Mouse (Mus musculus): Measurements from ENCODE around the gene Acss1. TPM values are rescaled to one million over a fixed set of nuclear protein-coding genes. Genes with fewer than 3 reads are reported as not detected.

The Acss1 gene
- polyA plus RNA-seq, 1 experiment = 151 TPM

GRCm38 (mm10) chr2:150637702-150638369, 30.5 kb downstream of the Acss1 start:
- WGBS = 79% methylated on average over 6 of the region's 6 CpGs
- no peak for TF ChIP-seq POLR2A (IDR thresholded peaks at IDR 0.05; ENCODE audit: low read depth, low read length)
- no peak for TF ChIP-seq CTCF (IDR thresholded peaks at IDR 0.05; ENCODE audit: extremely low read depth, insufficient read length, insufficient replicate concordance, low read depth, low read length)
- no peak overlapping the region for H3K27ac ChIP-seq (ENCODE audit: insufficient read depth, low read depth, low read length)
- H3K4me1 ChIP-seq (ENCODE audit: control insufficient read depth, insufficient read depth, insufficient read length, low read length) = no peaks in the 10 kb centered on the region; the same call in 1 of the 2 replicates
- no peaks in the 10 kb centered on the region for H3K27me3 ChIP-seq (ENCODE audit: control insufficient read depth, insufficient read depth, low read length)
- no peak overlapping the region for H3K4me3 ChIP-seq (ENCODE audit: low read depth, low read length)
- H3K36me3 ChIP-seq (ENCODE audit: control insufficient read depth, insufficient read depth, low read length) = peaks cover 20% of the 10 kb centered on the region

- 61% methylated on average over 3 of the region's 3 CpGs for WGBS
- TF ChIP-seq POLR2A (IDR thresholded peaks at IDR 0.05; ENCODE audit: low read depth, low read length) (no peak), CTCF (IDR thresholded peaks at IDR 0.05; ENCODE audit: extremely low read depth, insufficient read length, insufficient replicate concordance, low read depth, low read length) (no peak)
- Histone ChIP-seq H3K27ac (ENCODE audit: insufficient read depth, low read depth, low read length) (no peak overlapping the region), H3K36me3 (ENCODE audit: control insufficient read depth, insufficient read depth, low read length) (peaks cover 25% of the 10 kb centered on the region), H3K27me3 (ENCODE audit: control insufficient read depth, insufficient read depth, low read length) (no peaks in the 10 kb centered on the region), H3K4me3 (ENCODE audit: low read depth, low read length) (no peak overlapping the region), H3K4me1 (ENCODE audit: control insufficient read depth, insufficient read depth, insufficient read length, low read length) (no peaks in the 10 kb centered on the region; the same call in 1 of the 2 replicates)
Measured at GRCm38 (mm10) chr2:150635877-150636446, 32.3 kb downstream of the Acss1 start.

DNA sequence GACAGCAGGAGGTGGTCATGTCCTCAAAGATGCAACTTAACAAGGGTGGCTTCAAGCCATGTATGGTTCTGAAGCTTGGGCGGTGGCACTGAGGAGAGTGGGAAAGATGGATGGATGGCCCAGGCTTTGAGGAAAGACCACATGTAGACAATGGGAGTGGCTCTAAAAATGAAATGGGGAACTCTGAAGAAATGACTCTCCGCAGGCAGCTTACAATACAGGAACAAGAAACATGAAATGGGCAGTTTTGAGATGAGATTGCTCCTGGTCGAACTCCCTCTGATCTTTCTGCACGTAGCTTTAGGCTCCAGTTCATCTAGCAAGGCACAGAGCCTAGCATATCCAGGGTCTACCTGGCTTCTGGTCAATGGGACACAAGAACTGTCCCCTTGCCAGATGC, 39.0 kb downstream of the Acss1 start:
- peaks cover 36% of the 10 kb centered on the region for H3K36me3 ChIP-seq (ENCODE audit: control insufficient read depth, insufficient read depth, low read length)
- H3K4me1 ChIP-seq (ENCODE audit: control insufficient read depth, insufficient read depth, insufficient read length, low read length) = no peaks in the 10 kb centered on the region
- WGBS = 83% methylated on average over 4 of the region's 4 CpGs
- no peak overlapping the region for H3K27ac ChIP-seq (ENCODE audit: insufficient read depth, low read depth, low read length)
- TF ChIP-seq POLR2A (IDR thresholded peaks at IDR 0.05; ENCODE audit: low read depth, low read length) (no peak), CTCF (IDR thresholded peaks at IDR 0.05; ENCODE audit: extremely low read depth, insufficient read length, insufficient replicate concordance, low read depth, low read length) (no peak)
- no peak overlapping the region for H3K4me3 ChIP-seq (ENCODE audit: low read depth, low read length)
- no peaks in the 10 kb centered on the region for H3K27me3 ChIP-seq (ENCODE audit: control insufficient read depth, insufficient read depth, low read length)

DNA sequence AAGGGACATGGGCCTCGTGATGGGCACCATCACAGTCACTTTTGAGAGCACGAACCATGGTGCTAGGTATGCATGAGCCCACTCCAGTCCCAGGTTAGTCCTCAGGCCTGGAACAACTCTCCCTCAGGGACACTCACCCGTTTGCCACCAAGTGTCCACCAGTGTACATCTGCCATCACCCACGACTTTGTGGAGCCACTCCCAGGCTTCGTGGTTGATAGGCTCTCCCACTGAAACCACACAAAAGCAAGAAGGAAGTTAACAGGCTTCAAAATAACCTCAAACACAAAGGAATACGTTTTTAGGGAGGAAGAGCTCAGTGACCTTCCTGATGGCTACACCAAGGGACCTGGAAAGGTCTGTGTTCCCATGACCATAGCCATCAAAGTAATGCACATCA, 41.2 kb downstream of the Acss1 start:
- 63% methylated on average over 6 of the region's 6 CpGs for WGBS
- H3K27ac ChIP-seq (ENCODE audit: insufficient read depth, low read depth, low read length) = no peak overlapping the region
- no peaks in the 10 kb centered on the region for H3K27me3 ChIP-seq (ENCODE audit: control insufficient read depth, insufficient read depth, low read length)
- H3K36me3 ChIP-seq (ENCODE audit: control insufficient read depth, insufficient read depth, low read length) = peaks cover 30% of the 10 kb centered on the region
- no peaks in the 10 kb centered on the region for H3K4me1 ChIP-seq (ENCODE audit: control insufficient read depth, insufficient read depth, insufficient read length, low read length)
- TF ChIP-seq POLR2A (IDR thresholded peaks at IDR 0.05; ENCODE audit: low read depth, low read length) (no peak), CTCF (IDR thresholded peaks at IDR 0.05; ENCODE audit: extremely low read depth, insufficient read length, insufficient replicate concordance, low read depth, low read length) (no peak)
- H3K4me3 ChIP-seq (ENCODE audit: low read depth, low read length) = no peak overlapping the region

DNA sequence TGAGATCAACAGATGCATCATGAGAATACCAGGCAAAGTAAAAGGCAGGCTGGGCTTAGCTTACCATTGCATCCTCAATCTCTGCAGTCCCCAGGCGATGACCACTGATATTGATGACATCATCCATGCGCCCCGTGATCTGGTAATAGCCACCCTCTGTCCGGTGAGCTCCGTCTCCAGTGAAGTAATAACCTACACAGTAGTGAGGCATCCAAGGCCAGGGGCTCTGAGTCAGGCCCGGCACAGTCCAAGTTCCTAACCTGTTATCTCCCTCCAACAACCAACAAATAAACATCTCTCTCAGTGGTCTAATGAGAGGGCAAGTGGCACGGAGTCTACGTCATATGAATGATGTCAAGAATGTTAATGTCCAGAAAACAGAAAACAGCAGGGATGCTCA, 43.4 kb downstream of the Acss1 start:
- 89% methylated on average over 8 of the region's 8 CpGs for WGBS

GRCm38 (mm10) chr2:150623957-150624356, 44.3 kb downstream of the Acss1 start:
- no peaks in the 10 kb centered on the region for H3K27me3 ChIP-seq (ENCODE audit: control insufficient read depth, insufficient read depth, low read length)
- H3K27ac ChIP-seq (ENCODE audit: insufficient read depth, low read depth, low read length) = no peak overlapping the region
- H3K36me3 ChIP-seq (ENCODE audit: control insufficient read depth, insufficient read depth, low read length) = peaks cover 42% of the 10 kb centered on the region
- no peaks in the 10 kb centered on the region for H3K4me1 ChIP-seq (ENCODE audit: control insufficient read depth, insufficient read depth, insufficient read length, low read length)
- no peak for TF ChIP-seq POLR2A (IDR thresholded peaks at IDR 0.05; ENCODE audit: low read depth, low read length)
- no peak overlapping the region for H3K4me3 ChIP-seq (ENCODE audit: low read depth, low read length)
- 93% methylated on average over 3 of the region's 3 CpGs for WGBS

More for the DNA sequence above, 43.4 kb downstream of the Acss1 start:
- no peak overlapping the region for H3K4me3 ChIP-seq (ENCODE audit: low read depth, low read length)
- no peak overlapping the region for H3K27ac ChIP-seq (ENCODE audit: insufficient read depth, low read depth, low read length)
- no peak for TF ChIP-seq POLR2A (IDR thresholded peaks at IDR 0.05; ENCODE audit: low read depth, low read length)
- TF ChIP-seq CTCF (IDR thresholded peaks at IDR 0.05; ENCODE audit: extremely low read depth, insufficient read length, insufficient replicate concordance, low read depth, low read length) = no peak
- H3K27me3 ChIP-seq (ENCODE audit: control insufficient read depth, insufficient read depth, low read length) = no peaks in the 10 kb centered on the region
- H3K36me3 ChIP-seq (ENCODE audit: control insufficient read depth, insufficient read depth, low read length) = peaks cover 34% of the 10 kb centered on the region
- H3K4me1 ChIP-seq (ENCODE audit: control insufficient read depth, insufficient read depth, insufficient read length, low read length) = no peaks in the 10 kb centered on the region

GRCm38 (mm10) chr2:150621698-150622097, 46.6 kb downstream of the Acss1 start:
- H3K36me3 ChIP-seq (ENCODE audit: control insufficient read depth, insufficient read depth, low read length) = peaks cover 39% of the 10 kb centered on the region
- TF ChIP-seq POLR2A (IDR thresholded peaks at IDR 0.05; ENCODE audit: low read depth, low read length) (no peak), CTCF (IDR thresholded peaks at IDR 0.05; ENCODE audit: extremely low read depth, insufficient read length, insufficient replicate concordance, low read depth, low read length) (no peak)
- H3K4me1 ChIP-seq (ENCODE audit: control insufficient read depth, insufficient read depth, insufficient read length, low read length) = no peaks in the 10 kb centered on the region
- no peaks in the 10 kb centered on the region for H3K27me3 ChIP-seq (ENCODE audit: control insufficient read depth, insufficient read depth, low read length)
- H3K27ac ChIP-seq (ENCODE audit: insufficient read depth, low read depth, low read length) = no peak overlapping the region
- WGBS = 73% methylated on average over 3 of the region's 3 CpGs
- no peak overlapping the region for H3K4me3 ChIP-seq (ENCODE audit: low read depth, low read length)
